Mouse (Mus musculus): ENCODE measurements at regions not wholly inside any gene's neighbourhood (a gene's known extent, or its start where the extent isn't known, plus 50 kb on each side); places are given as distances from the start of the nearest gene placed in this dataset.
"Not testable (repeated sequence)": the region's sequence is repeated elsewhere in the genome, so short reads cannot be mapped to it uniquely, and the experiment has no call there.

DNA sequence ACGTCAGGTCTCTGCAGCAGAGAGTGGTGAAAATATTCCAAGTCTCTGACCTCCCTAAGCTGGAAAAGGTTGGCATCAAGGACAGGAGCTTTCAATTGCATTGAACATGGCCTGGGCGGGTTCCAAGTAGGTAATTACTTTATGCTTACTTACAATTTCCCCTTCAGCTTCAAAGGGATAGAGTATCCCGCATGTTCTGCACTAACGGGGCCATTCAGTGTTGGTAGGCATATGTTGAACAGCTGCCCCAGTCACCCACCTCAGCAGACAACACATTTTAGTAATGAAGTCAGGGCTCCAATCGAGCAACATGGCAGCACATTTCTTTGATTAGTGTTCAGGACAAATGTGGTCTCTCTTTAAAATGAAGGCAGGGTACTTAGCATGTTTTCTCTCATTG lies 366.2 kb downstream of the Sec16b start:
- no peak for TF ChIP-seq POLR2A (IDR thresholded peaks at IDR 0.05; ENCODE audit: low read depth, low read length)
- TF ChIP-seq CTCF (conservative IDR thresholded peaks at IDR 0.05; ENCODE audit: insufficient read depth, insufficient read length, low read depth, low read length): no peak
- H3K36me3 ChIP-seq (ENCODE audit: control insufficient read depth, insufficient read depth, low read length): no peaks in the 10 kb centered on the region
- no peaks in the 10 kb centered on the region for H3K4me1 ChIP-seq (ENCODE audit: control insufficient read depth, insufficient read depth, low read length)
- H3K27me3 ChIP-seq (replicated peaks; ENCODE audit: control insufficient read depth, insufficient read depth, low read length): no peaks in the 10 kb centered on the region
- no peak overlapping the region for H3K27ac ChIP-seq (ENCODE audit: insufficient read depth, low read depth, low read length)
- 51% methylated on average over 5 of the region's 5 CpGs for WGBS
- DNase-seq: no peak
- no peak overlapping the region for H3K4me3 ChIP-seq (ENCODE audit: insufficient read depth, low read depth, low read length)

DNA sequence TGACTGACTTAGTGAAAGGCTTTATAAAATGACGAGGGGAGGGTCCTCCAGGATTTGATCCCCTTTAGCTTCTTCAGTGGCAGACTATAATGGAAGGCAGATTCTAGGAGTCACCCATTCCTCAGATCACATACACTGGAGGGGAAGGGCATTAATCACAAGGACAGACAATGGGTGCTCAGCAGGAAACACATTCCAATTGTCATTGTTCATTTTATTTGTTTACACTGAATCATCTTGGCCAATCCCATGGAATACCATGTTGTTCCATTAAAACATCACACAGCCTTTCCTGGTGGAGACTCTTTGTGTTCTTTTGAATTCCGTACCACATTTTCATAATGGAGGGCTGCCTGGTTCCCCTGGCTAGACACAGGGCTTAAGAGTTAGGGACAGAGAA lies 368.5 kb downstream of the Sec16b start:
- TF ChIP-seq CTCF (conservative IDR thresholded peaks at IDR 0.05; ENCODE audit: insufficient read depth, insufficient read length, low read depth, low read length): no peak
- no peak for TF ChIP-seq POLR2A (IDR thresholded peaks at IDR 0.05; ENCODE audit: low read depth, low read length)
- 77% methylated on average over 2 of the region's 2 CpGs for WGBS
- Histone ChIP-seq H3K4me1 (ENCODE audit: control insufficient read depth, insufficient read depth, low read length) (no peaks in the 10 kb centered on the region), H3K27ac (ENCODE audit: insufficient read depth, low read depth, low read length) (no peak overlapping the region), H3K36me3 (ENCODE audit: control insufficient read depth, insufficient read depth, low read length) (no peaks in the 10 kb centered on the region), H3K4me3 (ENCODE audit: insufficient read depth, low read depth, low read length) (no peak overlapping the region), H3K27me3 (replicated peaks; ENCODE audit: control insufficient read depth, insufficient read depth, low read length) (no peaks in the 10 kb centered on the region)
- DNase-seq: no peak

DNA sequence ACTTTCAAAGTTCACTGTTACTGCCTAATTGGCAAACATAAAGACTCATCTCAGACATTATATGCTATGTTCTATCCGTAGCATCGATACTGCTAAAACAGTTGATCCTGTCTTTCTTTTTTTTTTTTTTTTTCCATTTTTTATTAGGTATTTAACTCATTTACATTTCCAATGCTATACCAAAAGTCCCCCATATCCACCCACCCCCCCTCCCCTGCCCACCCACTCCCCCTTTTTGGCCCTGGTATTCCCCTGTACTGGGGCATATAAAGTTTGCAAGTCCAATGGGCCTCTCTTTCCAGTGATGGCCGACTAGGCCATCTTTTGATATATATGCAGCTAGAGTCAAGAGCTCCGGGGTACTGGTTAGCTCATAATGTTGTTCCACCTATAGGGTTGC lies 370.6 kb downstream of the Sec16b start:
- not testable (repeated sequence) for H3K27me3 ChIP-seq (replicated peaks; ENCODE audit: control insufficient read depth, insufficient read depth, low read length); H3K4me3 ChIP-seq (ENCODE audit: insufficient read depth, low read depth, low read length); H3K4me1 ChIP-seq (ENCODE audit: control insufficient read depth, insufficient read depth, low read length); DNase-seq; H3K27ac ChIP-seq (ENCODE audit: insufficient read depth, low read depth, low read length); H3K36me3 ChIP-seq (ENCODE audit: control insufficient read depth, insufficient read depth, low read length)
- 99% methylated on average over 2 of the region's 4 CpGs for WGBS

DNA sequence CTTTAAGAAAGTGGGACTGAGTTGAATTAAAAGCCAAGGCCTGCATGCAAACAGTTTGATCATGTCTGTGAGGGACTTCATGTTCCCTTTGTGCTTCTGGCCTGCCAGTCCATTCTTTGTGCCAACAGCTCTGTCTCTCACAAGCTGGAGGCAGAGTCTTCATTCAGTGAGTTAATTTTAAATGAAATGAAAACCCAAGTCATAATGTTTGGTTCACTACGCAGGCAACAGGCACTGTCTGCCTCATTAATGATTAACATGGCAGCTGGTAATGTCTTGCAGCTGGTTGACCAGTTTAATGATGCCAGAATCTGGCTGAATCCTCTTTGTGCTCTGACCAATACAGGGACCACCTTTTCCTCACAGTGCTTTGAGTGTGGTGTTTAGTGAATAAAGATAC lies 380.6 kb downstream of the Sec16b start:
- no peaks in the 10 kb centered on the region for H3K27me3 ChIP-seq (replicated peaks; ENCODE audit: control insufficient read depth, insufficient read depth, low read length)
- TF ChIP-seq CTCF (conservative IDR thresholded peaks at IDR 0.05; ENCODE audit: insufficient read depth, insufficient read length, low read depth, low read length) (no peak), POLR2A (IDR thresholded peaks at IDR 0.05; ENCODE audit: low read depth, low read length) (no peak)
- no peak overlapping the region for H3K4me3 ChIP-seq (ENCODE audit: insufficient read depth, low read depth, low read length)
- no peaks in the 10 kb centered on the region for H3K36me3 ChIP-seq (ENCODE audit: control insufficient read depth, insufficient read depth, low read length)
- 23% methylated on average over 1 of the region's 1 CpGs for WGBS
- H3K27ac ChIP-seq (ENCODE audit: insufficient read depth, low read depth, low read length): peak overlapping the region; percentile 83; the same call in 1 of the 2 replicates
- H3K4me1 ChIP-seq (ENCODE audit: control insufficient read depth, insufficient read depth, low read length): peaks cover 10% of the 10 kb centered on the region; the same call in 1 of the 2 replicates
- DNase-seq: peak; percentile 92

DNA sequence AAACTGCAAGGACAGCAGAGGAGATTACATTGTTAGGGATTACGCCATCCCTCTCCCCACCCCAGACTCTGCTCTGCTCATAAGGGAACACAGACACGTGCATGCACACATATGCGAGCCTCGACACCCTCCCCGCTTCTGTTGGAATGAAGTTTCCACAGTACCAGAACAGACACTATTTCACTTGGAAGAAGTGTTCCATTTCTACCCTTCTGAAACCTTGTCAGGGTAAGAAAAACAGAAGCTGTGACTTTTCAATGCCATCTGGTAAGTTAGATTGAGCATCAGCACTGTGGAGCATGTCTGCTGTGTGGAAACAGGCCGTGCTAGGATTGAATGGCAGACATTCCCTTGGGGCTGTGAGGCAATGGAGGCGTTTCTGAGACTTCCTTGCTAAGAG lies 382.0 kb downstream of the Sec16b start:
- 86% methylated on average over 7 of the region's 7 CpGs for WGBS
- no peak for DNase-seq
- Histone ChIP-seq H3K27me3 (replicated peaks; ENCODE audit: control insufficient read depth, insufficient read depth, low read length) (no peaks in the 10 kb centered on the region), H3K4me1 (ENCODE audit: control insufficient read depth, insufficient read depth, low read length) (peaks cover 10% of the 10 kb centered on the region; the same call in 1 of the 2 replicates), H3K4me3 (ENCODE audit: insufficient read depth, low read depth, low read length) (no peak overlapping the region), H3K27ac (ENCODE audit: insufficient read depth, low read depth, low read length) (no peak overlapping the region), H3K36me3 (ENCODE audit: control insufficient read depth, insufficient read depth, low read length) (no peaks in the 10 kb centered on the region)
- TF ChIP-seq POLR2A (IDR thresholded peaks at IDR 0.05; ENCODE audit: low read depth, low read length) (no peak), CTCF (conservative IDR thresholded peaks at IDR 0.05; ENCODE audit: insufficient read depth, insufficient read length, low read depth, low read length) (no peak)

DNA sequence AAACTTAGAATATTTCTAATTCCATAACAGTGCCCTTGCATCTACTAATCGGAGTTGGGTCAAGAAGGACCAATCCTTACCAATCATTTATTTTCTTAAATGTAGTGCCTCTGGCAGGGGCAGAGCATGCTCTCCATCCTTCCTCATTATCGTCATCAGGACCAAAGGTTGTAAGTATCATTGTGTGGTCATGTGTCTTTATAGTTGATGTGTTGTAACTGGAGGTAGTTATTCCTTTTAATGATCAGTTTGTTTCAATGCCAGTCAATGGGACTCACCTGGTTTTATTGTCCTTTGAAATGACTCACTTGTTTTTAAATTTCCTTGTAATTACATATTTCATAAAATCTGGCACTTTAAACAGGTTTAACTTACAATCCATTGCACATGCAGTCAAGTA lies 399.6 kb downstream of the Sec16b start:
- no peak overlapping the region for H3K27ac ChIP-seq (ENCODE audit: insufficient read depth, low read depth, low read length)
- no peaks in the 10 kb centered on the region for H3K36me3 ChIP-seq (ENCODE audit: control insufficient read depth, insufficient read depth, low read length)
- DNase-seq: no peak
- H3K4me3 ChIP-seq (ENCODE audit: insufficient read depth, low read depth, low read length): no peak overlapping the region
- no peaks in the 10 kb centered on the region for H3K27me3 ChIP-seq (replicated peaks; ENCODE audit: control insufficient read depth, insufficient read depth, low read length)
- no peaks in the 10 kb centered on the region for H3K4me1 ChIP-seq (ENCODE audit: control insufficient read depth, insufficient read depth, low read length)
- no peak for TF ChIP-seq CTCF (conservative IDR thresholded peaks at IDR 0.05; ENCODE audit: insufficient read depth, insufficient read length, low read depth, low read length)
- TF ChIP-seq POLR2A (IDR thresholded peaks at IDR 0.05; ENCODE audit: low read depth, low read length): no peak
- WGBS: 86% methylated on average over 2 of the region's 2 CpGs

DNA sequence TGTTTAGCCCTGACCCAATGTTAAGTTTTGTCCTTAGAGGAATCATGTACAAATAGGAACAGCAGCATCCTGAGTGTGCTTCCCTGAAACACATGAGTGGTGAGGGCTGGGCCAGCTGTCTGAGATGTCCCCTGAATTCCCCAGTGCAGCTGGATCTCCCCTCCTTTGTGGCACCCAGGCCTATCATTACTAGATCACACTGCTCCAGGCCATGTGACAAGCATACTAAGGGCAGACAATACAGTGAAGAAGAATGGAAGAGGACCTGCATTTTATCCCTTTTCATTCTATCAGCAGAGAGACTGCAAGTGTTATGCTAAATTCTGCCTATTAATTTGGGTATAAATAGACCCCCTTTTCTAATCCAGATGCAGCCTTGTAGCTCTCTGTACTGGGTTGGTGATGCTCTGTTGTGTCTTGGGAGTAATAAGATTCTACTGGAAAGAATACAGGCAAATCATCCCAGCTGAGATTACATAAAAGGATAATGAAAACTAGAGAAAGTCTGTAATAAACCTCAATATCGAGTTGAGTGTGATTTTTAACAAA lies 418.3 kb downstream of the Brinp2 start:
- WGBS: 63% methylated on average over 1 of the region's 1 CpGs
- no peak for DNase-seq
- Histone ChIP-seq H3K27me3 (replicated peaks; ENCODE audit: control insufficient read depth, insufficient read depth, low read length) (no peaks in the 10 kb centered on the region), H3K36me3 (ENCODE audit: control insufficient read depth, insufficient read depth, low read length) (no peaks in the 10 kb centered on the region), H3K4me3 (ENCODE audit: insufficient read depth, low read depth, low read length) (no peak overlapping the region), H3K27ac (ENCODE audit: insufficient read depth, low read depth, low read length) (no peak overlapping the region), H3K4me1 (ENCODE audit: control insufficient read depth, insufficient read depth, low read length) (no peaks in the 10 kb centered on the region)
- TF ChIP-seq CTCF (conservative IDR thresholded peaks at IDR 0.05; ENCODE audit: insufficient read depth, insufficient read length, low read depth, low read length) (no peak), POLR2A (IDR thresholded peaks at IDR 0.05; ENCODE audit: low read depth, low read length) (no peak)

DNA sequence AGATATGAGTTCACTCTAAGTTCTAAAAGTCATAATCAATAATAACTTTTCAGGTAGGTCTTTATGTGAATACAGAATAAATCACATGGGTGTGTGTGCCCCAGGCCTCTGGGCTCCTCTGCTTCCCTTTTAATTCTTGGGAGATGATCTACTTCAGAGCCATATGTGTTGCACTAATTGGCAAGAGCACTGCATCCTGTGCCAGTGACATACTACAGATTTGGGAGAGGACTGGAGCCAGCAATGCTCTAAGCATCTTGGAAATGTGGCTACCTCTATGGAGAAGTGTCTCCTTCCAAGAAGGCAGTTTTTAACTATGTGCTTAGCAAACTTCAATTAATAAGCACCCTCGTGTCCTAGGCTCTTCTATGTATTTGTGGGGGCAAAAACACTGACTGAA lies 416.6 kb downstream of the Brinp2 start:
- Histone ChIP-seq H3K27ac (ENCODE audit: insufficient read depth, low read depth, low read length) (no peak overlapping the region), H3K36me3 (ENCODE audit: control insufficient read depth, insufficient read depth, low read length) (no peaks in the 10 kb centered on the region), H3K27me3 (replicated peaks; ENCODE audit: control insufficient read depth, insufficient read depth, low read length) (no peaks in the 10 kb centered on the region), H3K4me1 (ENCODE audit: control insufficient read depth, insufficient read depth, low read length) (no peaks in the 10 kb centered on the region), H3K4me3 (ENCODE audit: insufficient read depth, low read depth, low read length) (no peak overlapping the region)
- 79% methylated on average over 1 of the region's 1 CpGs for WGBS
- DNase-seq: no peak
- TF ChIP-seq CTCF (conservative IDR thresholded peaks at IDR 0.05; ENCODE audit: insufficient read depth, insufficient read length, low read depth, low read length): no peak
- no peak for TF ChIP-seq POLR2A (IDR thresholded peaks at IDR 0.05; ENCODE audit: low read depth, low read length)

Measured in kidney, adult 2 months (tissue).